Mouse (Mus musculus) gastrocnemius, adult 18-20 months (tissue): ENCODE data around the gene Setdb1. TPM values are rescaled to one million over a fixed set of nuclear protein-coding genes. Genes with fewer than 3 reads are reported as not detected.

Experiments used
- DNase-seq: peaks from one replicate; pipeline ENCODE4 v3.0.0; 2021; ENCODE audit warnings: low spot score
- total RNA-seq, 2 experiments: library from RNA; stranded (reverse); gene quantifications; 2 replicates each; pipeline ENCODE4 v1.2.3; 2021

Gene Setdb1
- total RNA-seq, 2 experiments from 2014 or later: 8.9 to 10.8 TPM

- no peak for DNase-seq
Measured at GRCm38 (mm10) chr3:95319701-95320625, 37.0 kb downstream of the Setdb1 start.

- no peak for DNase-seq
Measured at GRCm38 (mm10) chr3:95319110-95319509, 37.9 kb downstream of the Setdb1 start.

GRCm38 (mm10) chr3:95318548-95318947 lies 38.5 kb downstream of the Setdb1 start:
- DNase-seq: peak; percentile 70

- peak; percentile 67 for DNase-seq
Measured at GRCm38 (mm10) chr3:95317414-95318080, 39.5 kb downstream of the Setdb1 start.

GRCm38 (mm10) chr3:95315844-95316550 lies 41.0 kb downstream of the Setdb1 start:
- DNase-seq: no peak

GRCm38 (mm10) chr3:95315094-95315843 lies 41.7 kb downstream of the Setdb1 start:
- peak; percentile 91 for DNase-seq

GRCm38 (mm10) chr3:95314486-95315093 lies 42.4 kb downstream of the Setdb1 start, which contains the start of gene Cers2:
Gene Cers2 (plus strand): TSS chr3:95314791.
- DNase-seq: no peak

- no peak for DNase-seq
Measured at GRCm38 (mm10) chr3:95314075-95314474, 42.9 kb downstream of the Setdb1 start.

GRCm38 (mm10) chr3:95313476-95313875 lies 43.5 kb downstream of the Setdb1 start:
- no peak for DNase-seq

- DNase-seq: peak; percentile 52
Measured at GRCm38 (mm10) chr3:95312623-95313022, 44.4 kb downstream of the Setdb1 start.

- peak; percentile 76 for DNase-seq
Measured at GRCm38 (mm10) chr3:95310968-95311882, 45.8 kb downstream of the Setdb1 start.

- no peak for DNase-seq
Measured at GRCm38 (mm10) chr3:95310496-95310895, 46.5 kb downstream of the Setdb1 start.

GRCm38 (mm10) chr3:95307100-95307499 lies 49.9 kb downstream of the Setdb1 start, which contains the start of gene Anxa9:
Gene Anxa9 (minus strand): TSS chr3:95307176.
- DNase-seq: no peak

GRCm38 (mm10) chr3:95306244-95306643 lies 50.8 kb downstream of the Setdb1 start:
- no peak for DNase-seq

GRCm38 (mm10) chr3:95301204-95301796 lies 55.7 kb downstream of the Setdb1 start:
- DNase-seq: no peak

- no peak for DNase-seq
Measured at GRCm38 (mm10) chr3:95298018-95298417, 59.0 kb downstream of the Setdb1 start.

GRCm38 (mm10) chr3:95296103-95296469 lies 60.9 kb downstream of the Setdb1 start:
- DNase-seq: peak; percentile 46

GRCm38 (mm10) chr3:95295321-95296102 lies 61.5 kb downstream of the Setdb1 start:
- no peak for DNase-seq
